Mouse (Mus musculus): ENCODE results near the gene Nt5e. TPM values are rescaled to one million over a fixed set of nuclear protein-coding genes. Genes with fewer than 3 reads are reported as not detected.
A peak's percentile ranks its signal among the peaks of the same experiment; 100 is the strongest.

The Nt5e gene
- polyA plus RNA-seq, 1 experiment from 2014 or later = 4.3 TPM

GRCm38 (mm10) chr9:88394852-88395251, 67.9 kb downstream of the Nt5e start:
- peaks cover 15% of the 10 kb centered on the region for H3K36me3 ChIP-seq (ENCODE audit: insufficient read depth, low read length)
- no peak for TF ChIP-seq CTCF (IDR thresholded peaks at IDR 0.05; ENCODE audit: low read depth)
- no peak overlapping the region for H3K4me2 ChIP-seq (ENCODE audit: low read length)
- H3K9me3 ChIP-seq (replicated peaks; ENCODE audit: low read length) = no peaks in the 10 kb centered on the region
- no peaks in the 10 kb centered on the region for H3K27me3 ChIP-seq (ENCODE audit: insufficient read depth, low read length)
- H3K4me3 ChIP-seq (replicated peaks; ENCODE audit: low read depth, low read length) = no peak overlapping the region
- no peak overlapping the region for H3K27ac ChIP-seq
- ATAC-seq (replicated peaks; ENCODE audit: low FRiP score, low read depth) (no peak), DNase-seq (ENCODE audit: low spot score) (no peak)
- no peaks in the 10 kb centered on the region for H3K4me1 ChIP-seq (replicated peaks; ENCODE audit: insufficient read depth, low read length)
- no peak overlapping the region for H3K9ac ChIP-seq (ENCODE audit: low read depth, low read length)
- 85% methylated on average over 8 of the region's 8 CpGs for WGBS

GRCm38 (mm10) chr9:88398461-88398860, 71.5 kb downstream of the Nt5e start:
- no peaks in the 10 kb centered on the region for H3K4me1 ChIP-seq (replicated peaks; ENCODE audit: insufficient read depth, low read length)
- DNase-seq (ENCODE audit: low spot score) (peak; percentile 40), ATAC-seq (replicated peaks; ENCODE audit: low FRiP score, low read depth) (no peak)
- no peaks in the 10 kb centered on the region for H3K9me3 ChIP-seq (replicated peaks; ENCODE audit: low read length)
- WGBS = 88% methylated on average over 1 of the region's 1 CpGs
- no peak overlapping the region for H3K4me2 ChIP-seq (ENCODE audit: low read length)
- peaks cover 13% of the 10 kb centered on the region for H3K36me3 ChIP-seq (ENCODE audit: insufficient read depth, low read length)
- TF ChIP-seq CTCF (IDR thresholded peaks at IDR 0.05; ENCODE audit: low read depth) = peak; percentile 57
- no peak overlapping the region for H3K4me3 ChIP-seq (replicated peaks; ENCODE audit: low read depth, low read length)
- no peaks in the 10 kb centered on the region for H3K27me3 ChIP-seq (ENCODE audit: insufficient read depth, low read length)
- H3K9ac ChIP-seq (ENCODE audit: low read depth, low read length) = no peak overlapping the region
- no peak overlapping the region for H3K27ac ChIP-seq

GRCm38 (mm10) chr9:88404088-88404487, 77.1 kb downstream of the Nt5e start:
- 52% methylated on average over 10 of the region's 10 CpGs for WGBS
- peak; percentile 14 for DNase-seq (ENCODE audit: low spot score)
- Histone ChIP-seq H3K4me1 (replicated peaks; ENCODE audit: insufficient read depth, low read length) (no peaks in the 10 kb centered on the region), H3K9me3 (replicated peaks; ENCODE audit: low read length) (no peaks in the 10 kb centered on the region), H3K27me3 (ENCODE audit: insufficient read depth, low read length) (no peaks in the 10 kb centered on the region), H3K4me2 (ENCODE audit: low read length) (no peak overlapping the region), H3K27ac (no peak overlapping the region), H3K4me3 (replicated peaks; ENCODE audit: low read depth, low read length) (no peak overlapping the region), H3K9ac (ENCODE audit: low read depth, low read length) (no peak overlapping the region), H3K36me3 (ENCODE audit: insufficient read depth, low read length) (peaks cover 12% of the 10 kb centered on the region; the same call in 1 of the 2 replicates)
- TF ChIP-seq CTCF (IDR thresholded peaks at IDR 0.05; ENCODE audit: low read depth) = no peak
- no peak for ATAC-seq (replicated peaks; ENCODE audit: low FRiP score, low read depth)

- no peaks in the 10 kb centered on the region for H3K27me3 ChIP-seq (ENCODE audit: insufficient read depth, low read length)
- no peak overlapping the region for H3K4me3 ChIP-seq (replicated peaks; ENCODE audit: low read depth, low read length)
- no peak for DNase-seq (ENCODE audit: low spot score)
- H3K9ac ChIP-seq (ENCODE audit: low read depth, low read length) = no peak overlapping the region
- H3K36me3 ChIP-seq (ENCODE audit: insufficient read depth, low read length) = peaks cover 12% of the 10 kb centered on the region; the same call in 1 of the 2 replicates
- WGBS = 91% methylated on average over 6 of the region's 6 CpGs
- H3K4me2 ChIP-seq (ENCODE audit: low read length) = no peak overlapping the region
- no peak for TF ChIP-seq CTCF (IDR thresholded peaks at IDR 0.05; ENCODE audit: low read depth)
- H3K27ac ChIP-seq = no peak overlapping the region
- no peaks in the 10 kb centered on the region for H3K4me1 ChIP-seq (replicated peaks; ENCODE audit: insufficient read depth, low read length)
- no peaks in the 10 kb centered on the region for H3K9me3 ChIP-seq (replicated peaks; ENCODE audit: low read length)
- no peak for ATAC-seq (replicated peaks; ENCODE audit: low FRiP score, low read depth)
These were observed 77.5 kb downstream of the Nt5e start for GRCm38 (mm10) chr9:88404515-88404914.

GRCm38 (mm10) chr9:88409978-88410377, 83.0 kb downstream of the Nt5e start:
- Histone ChIP-seq H3K4me3 (replicated peaks; ENCODE audit: low read depth, low read length) (no peak overlapping the region), H3K36me3 (ENCODE audit: insufficient read depth, low read length) (0 out of 2 replicates have a peak, but pooled peaks cover 12% of the 10 kb centered on the region), H3K27ac (no peak overlapping the region), H3K9me3 (replicated peaks; ENCODE audit: low read length) (no peaks in the 10 kb centered on the region), H3K4me2 (ENCODE audit: low read length) (no peak overlapping the region), H3K27me3 (ENCODE audit: insufficient read depth, low read length) (no peaks in the 10 kb centered on the region), H3K9ac (ENCODE audit: low read depth, low read length) (no peak overlapping the region), H3K4me1 (replicated peaks; ENCODE audit: insufficient read depth, low read length) (no peaks in the 10 kb centered on the region)
- ATAC-seq (replicated peaks; ENCODE audit: low FRiP score, low read depth) (no peak), DNase-seq (ENCODE audit: low spot score) (no peak)
- no peak for TF ChIP-seq CTCF (IDR thresholded peaks at IDR 0.05; ENCODE audit: low read depth)
- WGBS = 79% methylated on average over 2 of the region's 2 CpGs

GRCm38 (mm10) chr9:88416752-88417151, 89.8 kb downstream of the Nt5e start:
- Histone ChIP-seq H3K9me3 (replicated peaks; ENCODE audit: low read length) (no peaks in the 10 kb centered on the region), H3K4me3 (replicated peaks; ENCODE audit: low read depth, low read length) (no peak overlapping the region), H3K27ac (no peak overlapping the region), H3K4me1 (replicated peaks; ENCODE audit: insufficient read depth, low read length) (no peaks in the 10 kb centered on the region), H3K9ac (ENCODE audit: low read depth, low read length) (no peak overlapping the region), H3K27me3 (ENCODE audit: insufficient read depth, low read length) (no peaks in the 10 kb centered on the region), H3K4me2 (ENCODE audit: low read length) (no peak overlapping the region), H3K36me3 (ENCODE audit: insufficient read depth, low read length) (0 out of 2 replicates have a peak, but pooled peaks cover 12% of the 10 kb centered on the region)
- DNase-seq (ENCODE audit: low spot score) (no peak), ATAC-seq (replicated peaks; ENCODE audit: low FRiP score, low read depth) (no peak)
- 61% methylated on average over 1 of the region's 1 CpGs for WGBS
- TF ChIP-seq CTCF (IDR thresholded peaks at IDR 0.05; ENCODE audit: low read depth) = no peak

Other genes with a start within 250 kb of the Nt5e start
- 20.9 and 24.7 TPM in 2 replicates for gene Snx14, start 111.8 kb downstream of the Nt5e start, polyA plus RNA-seq (2015; fragmentation: Nextera tagmentation; extraction: Ambion mirVana)
- gene Gm20537, start 129.4 kb downstream of the Nt5e start, polyA plus RNA-seq (2015; fragmentation: Nextera tagmentation; extraction: Ambion mirVana) = not detected in 2 replicates
- 73.8 and 84.0 TPM in 2 replicates for gene Syncrip, start 155.4 kb downstream of the Nt5e start, polyA plus RNA-seq (2015; fragmentation: Nextera tagmentation; extraction: Ambion mirVana)
- 9.0 and 9.7 TPM in 2 replicates for gene Zfp949, start 220.8 kb downstream of the Nt5e start, polyA plus RNA-seq (2015; fragmentation: Nextera tagmentation; extraction: Ambion mirVana)